Mouse (Mus musculus) C2C12 (cell line): Measurements from ENCODE around the gene Camk2d.

Source experiments
- CTCF ChIP-seq: IDR thresholded peaks from one replicate; pipeline ENCODE4 v1.5.1; 2011; ENCODE audit not compliant: control insufficient read depth, insufficient read depth, insufficient read length
- USF1 ChIP-seq: IDR thresholded peaks from one replicate; pipeline ENCODE4 v1.6.1; 2011; ENCODE audit warnings: low read depth, mild to moderate bottlenecking, control low read depth, moderate library complexity

DNA sequence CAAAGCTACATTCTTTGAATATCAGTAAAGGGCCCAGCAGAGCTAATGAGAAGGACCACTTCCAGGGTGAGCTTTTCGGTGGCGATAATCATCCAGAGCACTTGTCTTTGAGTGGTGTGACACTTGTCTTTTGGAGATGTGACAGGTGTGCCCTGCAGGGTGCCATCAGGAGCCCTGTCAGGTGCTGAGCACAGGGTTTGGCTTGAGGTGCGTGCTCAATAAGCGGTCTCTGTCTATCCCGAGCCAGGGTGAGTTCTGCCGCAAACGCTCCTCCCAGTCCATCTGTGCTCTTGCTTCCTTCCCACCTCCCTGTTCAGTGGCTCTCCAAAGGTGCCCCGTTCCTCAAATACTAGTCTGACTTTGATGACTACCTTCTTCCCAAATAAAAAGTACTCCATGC lies 35.5 kb downstream of the Camk2d start:
- no peak for TF ChIP-seq USF1
- TF ChIP-seq CTCF = no peak
